Mouse (Mus musculus) testis, postnatal 10 days (tissue): ENCODE results near the gene Klhl33.
"Not testable (repeated sequence)": the region's sequence is repeated elsewhere in the genome, so short reads cannot be mapped to it uniquely, and the experiment has no call there.

ENCODE experiments used
- DNase-seq: peaks from one replicate; pipeline ENCODE4 v3.0.0; 2021; ENCODE audit warnings: low spot score

The Klhl33 gene

DNA sequence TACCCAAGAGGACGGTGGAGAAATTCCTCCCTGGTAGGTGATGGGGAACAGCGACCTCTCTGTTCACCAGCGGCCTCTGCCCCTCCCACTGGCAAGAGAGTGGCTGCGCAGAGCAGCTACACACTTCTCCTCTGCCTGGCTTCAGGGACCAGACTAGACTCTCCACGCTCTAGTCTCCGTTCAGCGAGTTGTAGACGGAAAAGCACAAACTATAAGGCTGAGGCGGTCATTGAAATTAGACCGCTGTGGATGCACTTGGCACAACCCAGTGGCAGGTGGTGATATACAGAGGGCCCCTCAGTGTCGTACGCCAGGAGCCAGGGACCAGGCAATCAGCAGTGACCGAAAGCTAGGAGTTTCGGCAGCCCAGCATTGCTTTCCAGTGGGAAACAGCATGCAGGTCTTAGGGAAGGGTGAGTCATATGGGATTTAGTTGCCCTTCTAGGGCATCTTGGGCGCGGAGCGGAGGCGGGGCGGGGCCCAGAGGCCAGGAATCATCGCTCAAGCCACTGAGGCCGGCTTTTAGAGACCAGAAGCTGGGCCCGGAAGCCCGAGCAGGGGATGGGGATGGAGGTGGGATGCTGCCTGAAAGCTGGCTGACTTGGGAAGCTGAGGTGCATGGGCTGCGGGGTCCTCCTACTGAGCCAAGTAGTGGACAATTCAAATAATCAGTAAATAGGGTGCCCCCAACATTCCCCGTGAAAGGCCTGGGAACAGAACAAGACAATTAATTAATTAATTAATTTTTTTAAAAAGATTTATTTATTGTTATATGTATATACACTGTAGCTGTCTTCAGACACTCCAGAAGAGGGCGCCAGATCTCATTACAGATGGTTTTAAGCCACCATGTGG is 6.9 kb upstream of the Klhl33 start:
- no peak for DNase-seq

DNA sequence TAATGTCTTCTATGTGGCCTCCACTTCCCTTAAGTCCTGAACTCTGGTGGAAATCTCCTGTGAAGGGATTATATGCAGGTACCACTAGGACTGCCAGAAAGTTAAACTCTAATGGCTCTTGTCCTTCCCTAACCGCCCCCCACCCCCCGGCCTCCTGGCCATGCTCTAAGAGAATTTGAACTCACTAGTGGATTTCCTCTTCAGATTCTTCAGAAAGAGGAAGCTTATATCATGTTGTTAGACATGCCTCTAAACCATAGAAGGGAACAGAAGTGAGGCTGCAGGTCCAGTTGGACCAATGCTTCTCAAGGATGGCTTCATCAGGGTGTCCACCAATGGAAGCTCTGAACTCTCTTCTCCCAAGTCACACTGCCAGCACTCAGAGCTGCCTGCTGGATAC is 685 bp upstream of the Klhl33 start:
- DNase-seq = not testable (repeated sequence)

GRCm38 (mm10) chr14:50896747-50897373 is 447 bp downstream of the Klhl33 start:
- DNase-seq = no peak

GRCm38 (mm10) chr14:50895985-50896746 is 1.1 kb downstream of the Klhl33 start:
- peak; percentile 46 for DNase-seq

DNA sequence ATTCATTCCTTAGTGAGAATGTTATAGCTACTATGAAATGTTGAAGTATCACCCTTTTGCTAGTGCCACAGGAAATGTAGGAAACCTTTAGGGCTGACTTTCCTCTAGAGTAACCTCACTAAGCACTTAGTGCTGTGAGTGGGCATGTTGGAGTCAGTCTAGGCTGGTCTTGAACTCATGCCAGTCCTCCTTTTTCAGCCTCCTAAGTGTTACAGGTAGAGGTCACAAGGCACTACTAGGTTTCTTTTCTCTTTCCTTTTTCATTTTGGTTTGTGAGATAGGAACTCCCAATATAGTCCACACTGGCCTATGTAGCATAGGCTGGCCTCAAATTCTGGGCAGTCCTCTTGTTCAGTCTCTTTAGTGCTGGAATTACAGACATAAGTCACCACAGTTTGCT is 1.9 kb downstream of the Klhl33 start:
- no peak for DNase-seq

DNA sequence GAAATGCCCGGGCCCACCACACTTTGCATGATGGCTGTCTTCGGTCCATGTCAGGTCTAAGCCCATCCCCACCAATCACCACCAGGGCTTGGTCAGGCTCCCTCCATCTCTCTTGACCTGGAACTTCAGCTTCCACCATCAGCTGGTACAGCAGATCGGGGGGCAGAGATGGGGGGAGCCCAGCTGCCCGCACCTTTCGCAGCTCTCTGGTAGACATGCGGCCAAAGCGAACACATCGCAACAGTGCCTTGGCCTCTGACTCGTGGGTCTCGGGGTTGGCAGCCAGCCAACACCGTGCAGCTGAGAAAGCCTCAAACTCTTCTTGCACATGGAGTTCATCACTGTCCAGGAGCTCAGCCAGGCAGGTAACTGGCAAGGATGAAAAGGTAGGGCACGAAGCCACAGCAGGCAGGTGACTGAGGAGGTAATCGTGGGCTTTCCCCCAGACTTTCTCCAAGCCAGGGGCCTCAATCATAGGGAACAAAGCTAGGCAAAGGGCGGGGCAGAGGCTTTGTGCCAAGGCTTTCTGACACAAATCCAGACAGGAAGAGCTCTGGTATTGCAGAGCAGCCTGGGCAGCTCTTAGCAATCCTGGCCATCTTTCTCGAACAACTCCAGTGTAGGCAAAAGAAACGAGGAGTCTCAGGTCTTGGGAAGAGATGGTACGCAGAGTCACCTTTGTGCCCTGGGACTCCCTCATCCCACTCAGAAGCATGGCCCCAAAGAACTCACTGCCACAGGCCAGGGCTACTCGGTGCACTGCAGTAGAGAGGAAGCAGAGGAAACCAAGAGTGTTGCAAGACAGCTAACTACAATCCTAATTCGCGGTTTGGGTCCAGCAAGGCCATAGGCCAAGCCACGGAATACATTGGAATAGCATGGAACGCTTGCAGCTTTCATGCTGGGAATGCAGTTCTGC is 4.5 kb downstream of the Klhl33 start:
- DNase-seq = no peak

DNA sequence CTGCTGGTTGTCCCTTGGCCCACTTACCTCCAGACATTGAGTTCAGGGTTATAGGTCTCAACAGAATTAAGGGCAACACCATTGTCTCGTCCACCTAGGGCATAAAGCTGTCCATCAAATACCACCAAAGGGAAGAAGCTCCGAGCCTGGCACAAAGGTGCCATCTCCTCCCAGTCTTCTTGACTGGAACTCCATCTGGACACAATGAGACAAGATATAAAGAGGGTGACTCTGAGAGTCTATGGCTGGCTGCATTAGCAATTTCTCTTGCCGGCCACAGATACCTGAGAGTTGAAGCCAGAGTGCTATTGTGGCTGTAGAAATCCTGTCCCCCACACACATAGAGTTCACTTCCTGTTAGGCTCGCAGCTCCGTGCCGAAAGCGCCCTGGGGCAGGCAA is 5.2 kb downstream of the Klhl33 start:
- DNase-seq = no peak

DNA sequence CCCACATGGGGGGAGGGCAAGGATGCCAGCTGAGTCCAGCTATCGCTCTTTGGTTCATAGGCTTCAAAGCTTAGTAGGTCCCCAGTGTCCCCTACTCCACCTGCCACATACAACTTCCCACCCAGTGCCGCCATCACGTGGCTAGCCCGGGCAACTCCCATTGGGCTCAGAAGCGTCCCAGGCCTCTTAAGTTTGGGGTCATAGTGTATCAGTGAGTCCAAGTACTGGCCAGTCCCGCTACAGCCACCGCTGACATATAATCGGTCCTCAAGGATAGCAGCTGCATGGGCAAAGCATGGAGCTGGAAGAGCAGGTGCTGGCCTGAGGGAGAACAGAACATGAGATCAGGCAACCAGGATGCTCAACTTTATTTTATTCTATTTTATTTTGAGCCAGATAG is 5.7 kb downstream of the Klhl33 start:
- DNase-seq = no peak

- DNase-seq = no peak
These were observed 20.9 kb downstream of the Klhl33 start for GRCm38 (mm10) chr14:50876236-50876950.

- DNase-seq = no peak
These were observed 21.6 kb downstream of the Klhl33 start for GRCm38 (mm10) chr14:50875591-50876230.

GRCm38 (mm10) chr14:50875175-50875574 is 22.1 kb downstream of the Klhl33 start:
- no peak for DNase-seq

- DNase-seq = no peak
These were observed 26.0 kb downstream of the Klhl33 start for GRCm38 (mm10) chr14:50871284-50871683.

DNA sequence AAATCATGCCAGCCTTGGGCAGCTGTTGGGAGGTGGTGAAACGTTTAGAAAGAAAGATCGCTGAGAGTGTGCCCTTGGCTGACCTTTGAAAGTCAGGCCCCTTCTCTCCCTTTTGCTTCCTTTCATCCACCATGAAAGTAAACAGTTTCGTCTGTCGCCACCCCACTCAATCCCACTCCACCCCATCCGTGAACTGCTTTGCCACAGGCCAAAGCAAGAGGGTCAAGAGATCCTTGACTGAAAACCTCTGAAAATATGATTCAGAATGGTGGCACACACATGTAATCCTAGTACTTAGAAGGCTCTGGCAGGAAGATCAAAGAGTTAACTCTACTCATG is 26.5 kb downstream of the Klhl33 start:
- DNase-seq = no peak

DNA sequence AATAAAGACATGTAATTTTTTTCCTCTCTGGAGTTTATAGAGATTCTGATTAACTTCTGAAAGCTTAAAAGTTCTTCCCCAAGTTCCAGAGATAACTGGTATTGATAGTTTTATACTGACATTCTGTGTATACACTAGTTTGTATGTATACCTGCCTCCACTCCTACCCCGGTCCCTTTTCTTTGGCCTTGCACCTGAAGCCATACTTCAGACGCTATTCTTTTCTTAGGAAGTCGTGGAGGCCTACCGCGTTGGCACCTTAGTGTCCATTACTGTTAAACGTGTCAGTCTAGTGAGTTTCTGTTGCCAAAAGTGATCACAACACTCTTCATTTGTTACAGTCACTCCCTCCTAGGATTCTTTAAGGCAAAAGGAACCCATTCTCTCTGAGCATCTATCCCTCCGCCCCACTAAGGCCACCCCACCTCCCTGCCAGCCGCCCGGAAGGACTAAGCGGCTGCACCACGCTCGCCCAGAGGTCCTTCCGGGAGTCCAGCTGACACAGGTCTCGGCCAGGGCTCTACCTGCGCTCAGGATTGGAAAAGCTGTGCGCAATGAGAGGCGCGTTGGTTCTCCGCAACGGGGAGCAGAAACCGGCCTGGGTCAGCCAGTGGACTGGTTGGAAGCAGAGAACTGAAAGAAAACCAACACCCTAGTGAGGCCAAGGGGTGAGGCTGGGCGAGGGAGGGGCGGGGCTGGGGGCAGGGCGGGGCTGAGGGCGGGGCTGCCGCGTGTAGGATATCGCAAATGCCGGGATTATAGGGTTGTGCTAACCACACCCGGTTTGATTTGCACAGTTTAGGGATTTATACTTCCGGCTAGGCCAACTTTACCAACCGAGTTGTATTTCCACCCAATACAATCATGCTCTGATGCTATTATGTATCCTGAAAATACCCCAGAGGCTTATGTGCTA is 27.2 kb downstream of the Klhl33 start, which contains the start of gene Tep1:
Gene Tep1, minus strand, starts transcription at position 672 of the 916 bp plus-strand sequence.
- peak; percentile 82 for DNase-seq

- DNase-seq = no peak
These were observed 28.7 kb downstream of the Klhl33 start for GRCm38 (mm10) chr14:50868656-50869055.

- DNase-seq = no peak
These were observed 29.1 kb downstream of the Klhl33 start for GRCm38 (mm10) chr14:50868211-50868610.

DNA sequence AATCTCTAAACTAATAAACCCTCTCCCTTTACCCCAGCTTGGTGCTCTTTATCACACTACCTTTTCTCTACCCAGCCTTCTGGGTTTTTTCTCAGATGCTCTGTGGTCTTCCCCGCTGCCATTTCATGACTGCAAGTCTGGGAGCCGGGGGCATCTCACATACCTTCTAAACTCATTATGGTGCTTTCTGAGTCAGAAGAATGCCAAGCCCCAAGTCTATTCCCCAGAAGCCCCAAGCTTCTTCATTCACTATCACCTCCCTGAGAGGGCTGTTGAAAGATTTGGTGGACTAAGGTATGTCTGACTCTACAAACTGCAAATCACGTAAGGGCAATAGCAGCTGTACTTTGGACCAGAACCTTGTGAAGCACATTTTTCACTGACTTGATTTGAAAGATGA is 30.3 kb downstream of the Klhl33 start:
- DNase-seq = no peak

DNA sequence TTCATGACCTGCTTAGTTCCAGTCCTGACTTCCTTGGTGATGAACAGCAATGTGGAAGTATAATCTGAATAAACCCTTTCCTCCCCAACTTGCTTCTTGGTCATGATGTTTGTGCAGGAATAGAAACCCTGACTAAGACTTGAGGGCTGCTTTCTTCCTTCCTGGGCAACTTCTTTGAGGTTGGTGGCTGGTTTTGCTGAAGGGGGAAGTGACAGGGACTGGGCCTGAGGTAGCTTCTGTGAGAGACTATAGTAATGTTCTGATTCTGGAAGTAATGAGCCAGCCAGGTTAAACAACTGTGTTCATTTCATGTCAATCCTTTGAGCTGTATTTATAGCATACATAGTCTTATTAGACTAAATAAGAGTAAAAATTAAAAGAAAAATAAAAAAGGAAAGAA is 32.3 kb downstream of the Klhl33 start:
- DNase-seq = not testable (repeated sequence)

DNA sequence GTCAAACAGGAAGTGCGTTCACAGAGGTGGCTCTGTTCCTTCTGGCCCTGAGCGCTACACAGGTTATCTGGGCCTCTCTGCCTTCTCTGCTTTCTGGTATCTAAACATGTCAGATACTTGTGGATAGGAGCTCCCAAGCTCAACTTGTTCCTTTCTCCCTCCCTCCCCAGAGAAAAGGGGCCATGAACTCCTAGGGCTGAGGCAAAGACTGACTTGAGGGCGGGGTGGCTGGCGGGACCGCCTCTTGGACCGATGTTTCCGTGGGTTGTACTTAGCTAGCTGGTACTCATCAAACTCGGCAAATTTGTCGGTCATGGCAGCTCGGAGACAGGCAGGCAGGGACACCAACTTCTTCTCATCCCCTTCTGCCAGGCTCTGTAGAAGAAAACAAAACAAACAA is 34.7 kb downstream of the Klhl33 start:
- no peak for DNase-seq

- DNase-seq = no peak
These were observed 41.5 kb downstream of the Klhl33 start for GRCm38 (mm10) chr14:50855788-50856187.
